Mouse (Mus musculus) CH12.LX (cell line): Measurements from ENCODE around the gene Arid5b. TPM values are rescaled to one million over a fixed set of nuclear protein-coding genes. Genes with fewer than 3 reads are reported as not detected.

Experiments
- DNase-seq: peaks from one replicate; pipeline ENCODE4 v3.0.0-alpha.2; 2013; ENCODE audit errors: extremely low read depth
- H3K27ac ChIP-seq: 2 replicates; pipeline ENCODE4 v1.5.1; 2012; ENCODE audit warnings: low read depth, mild to moderate bottlenecking, control low read depth, moderate library complexity; ENCODE audit not compliant: insufficient read depth
- H3K27me3 ChIP-seq: replicated peaks from 2 replicates; pipeline ENCODE3; 2012; ENCODE audit warnings: inconsistent platforms
- H3K36me3 ChIP-seq, 2 experiments: replicated peaks in 1 of 2; 2 replicates each; pipeline versions ENCODE3 to v1.6.1; 2012; ENCODE audit warnings: inconsistent platforms in 1 of 2, low read length in 1 of 2, mild to moderate bottlenecking in 1 of 2, mixed read lengths in 1 of 2, moderate library complexity in 1 of 2; ENCODE audit not compliant: control insufficient read depth in 1 of 2, insufficient read depth in 1 of 2
- H3K4me1 ChIP-seq, 2 experiments: 2 replicates each; pipeline ENCODE4 v1.6.1; 2012; ENCODE audit warnings: inconsistent platforms in 1 of 2, moderate library complexity in 1 of 2; ENCODE audit not compliant: insufficient read depth in 2 of 2, control insufficient read depth in 1 of 2
- H3K4me2 ChIP-seq: 2 replicates; pipeline ENCODE4 v1.6.1; 2012; ENCODE audit warnings: low read depth, mild to moderate bottlenecking, control low read depth; ENCODE audit not compliant: poor library complexity, insufficient read depth, severe bottlenecking
- H3K4me3 ChIP-seq, 3 experiments: fragments of 150-350 bp in 1 of 3; sonication (generic) in 1 of 3; replicated peaks in 1 of 3; 2 replicates each; pipeline versions ENCODE3 to v1.5.1; 2011 to 2012; ENCODE audit warnings: low read depth in 2 of 3, low read length in 2 of 3, mild to moderate bottlenecking in 2 of 3, moderate library complexity in 2 of 3, control low read depth in 1 of 3, improper control_type of control experiment in 1 of 3, inconsistent platforms in 1 of 3, mixed read lengths in 1 of 3; ENCODE audit not compliant: poor library complexity in 1 of 3
- H3K79me2 ChIP-seq: replicated peaks from 2 replicates; pipeline ENCODE4 v1.6.1; 2012; ENCODE audit warnings: mild to moderate bottlenecking, moderate library complexity; ENCODE audit not compliant: control insufficient read depth, poor library complexity, insufficient read depth, severe bottlenecking; ENCODE audit errors: extremely low read depth
- H3K9ac ChIP-seq: 2 replicates; pipeline ENCODE4 v1.6.1; 2012; ENCODE audit warnings: low read depth, mild to moderate bottlenecking, control low read depth, moderate library complexity; ENCODE audit not compliant: insufficient read depth
- H3K9me3 ChIP-seq: replicated peaks from 2 replicates; pipeline ENCODE3; 2012; ENCODE audit warnings: low read length, inconsistent platforms, mixed read lengths
- BHLHE40 ChIP-seq: IDR thresholded peaks from 2 replicates; pipeline ENCODE4 v1.6.1; 2011; ENCODE audit warnings: mild to moderate bottlenecking, low read depth, low read length, improper control_type of control experiment
- CHD1 ChIP-seq: IDR thresholded peaks from 2 replicates; pipeline ENCODE4 v1.6.1; 2012; ENCODE audit warnings: low read depth, low read length, improper control_type of control experiment, inconsistent platforms
- CHD2 ChIP-seq: IDR thresholded peaks from 2 replicates; pipeline ENCODE4 v1.6.1; 2011; ENCODE audit warnings: low read length, improper control_type of control experiment
- CTCF ChIP-seq, 2 experiments: IDR thresholded peaks in 1 of 2; conservative IDR thresholded peaks in 1 of 2; 2 replicates each; pipeline ENCODE4 v1.5.1; 2011 to 2012; ENCODE audit warnings: low read depth in 2 of 2, low read length in 2 of 2, improper control_type of control experiment in 1 of 2, inconsistent platforms in 1 of 2, mild to moderate bottlenecking in 1 of 2, moderate library complexity in 1 of 2
- ELF1 ChIP-seq: IDR thresholded peaks from 2 replicates; pipeline ENCODE4 v1.6.1; 2014; ENCODE audit warnings: low read depth, mild to moderate bottlenecking, inconsistent platforms, low read length, improper control_type of control experiment
- EP300 ChIP-seq: IDR thresholded peaks from 2 replicates; pipeline ENCODE4 v1.6.1; 2011; ENCODE audit warnings: low read length, improper control_type of control experiment
- ETS1 ChIP-seq: conservative IDR thresholded peaks from 2 replicates; pipeline ENCODE4 v1.6.1; 2012; ENCODE audit warnings: low read depth, mild to moderate bottlenecking, inconsistent platforms, low read length, improper control_type of control experiment, moderate library complexity
- HCFC1 ChIP-seq: IDR thresholded peaks from 2 replicates; pipeline ENCODE4 v1.6.1; 2012; ENCODE audit warnings: low read depth, mild to moderate bottlenecking, inconsistent platforms, low read length, improper control_type of control experiment
- IRF4 ChIP-seq: IDR thresholded peaks from 2 replicates; pipeline ENCODE4 v1.6.1; 2014; ENCODE audit warnings: low read depth, mild to moderate bottlenecking, inconsistent platforms, low read length, improper control_type of control experiment
- MAFK ChIP-seq: IDR thresholded peaks from 2 replicates; pipeline ENCODE4 v1.6.1; 2011; ENCODE audit warnings: low read length, improper control_type of control experiment; ENCODE audit not compliant: insufficient replicate concordance
- MAZ ChIP-seq: IDR thresholded peaks from 2 replicates; pipeline ENCODE4 v1.6.1; 2012; ENCODE audit warnings: low read depth, mild to moderate bottlenecking, inconsistent platforms, low read length, improper control_type of control experiment, moderate library complexity
- MYC ChIP-seq: IDR thresholded peaks from 2 replicates; pipeline ENCODE4 v1.6.1; 2011; ENCODE audit warnings: low read depth, mild to moderate bottlenecking, improper control_type of control experiment, low read length
- NELFE ChIP-seq: IDR thresholded peaks from 2 replicates; pipeline ENCODE4 v1.6.1; 2011; ENCODE audit warnings: low read depth, low read length, improper control_type of control experiment
- NRF1 ChIP-seq: IDR thresholded peaks from 2 replicates; pipeline ENCODE4 v1.6.1; 2014; ENCODE audit warnings: low read depth, mild to moderate bottlenecking, inconsistent platforms, low read length, improper control_type of control experiment, moderate library complexity
- PAX5 ChIP-seq: IDR thresholded peaks from 2 replicates; pipeline ENCODE4 v1.6.1; 2012; ENCODE audit warnings: low read length, inconsistent platforms, mixed read lengths
- POLR2A ChIP-seq: IDR thresholded peaks from 2 replicates; pipeline ENCODE4 v1.6.1; 2011; ENCODE audit warnings: low read depth, mild to moderate bottlenecking, improper control_type of control experiment, low read length
- RAD21 ChIP-seq: IDR thresholded peaks from 2 replicates; pipeline ENCODE4 v1.6.1; 2011; ENCODE audit warnings: low read depth, mild to moderate bottlenecking, low read length, improper control_type of control experiment, moderate library complexity
- RCOR1 ChIP-seq: conservative IDR thresholded peaks from 2 replicates; pipeline ENCODE4 v1.6.1; 2012; ENCODE audit warnings: low read depth, mild to moderate bottlenecking, inconsistent platforms, low read length, improper control_type of control experiment
- SIN3A ChIP-seq: IDR thresholded peaks from 2 replicates; pipeline ENCODE4 v1.6.1; 2012; ENCODE audit warnings: low read length, improper control_type of control experiment, inconsistent platforms
- TBP ChIP-seq: conservative IDR thresholded peaks from 2 replicates; pipeline ENCODE4 v1.6.1; 2011; ENCODE audit warnings: low read depth, low read length, improper control_type of control experiment
- TCF12 ChIP-seq: IDR thresholded peaks from 2 replicates; pipeline ENCODE4 v1.6.1; 2014; ENCODE audit warnings: low read depth, mild to moderate bottlenecking, inconsistent platforms, low read length, improper control_type of control experiment
- USF2 ChIP-seq: conservative IDR thresholded peaks from 2 replicates; pipeline ENCODE4 v1.6.1; 2011; ENCODE audit warnings: low read depth, low read length, improper control_type of control experiment
- ZC3H11A ChIP-seq: IDR thresholded peaks from 2 replicates; pipeline ENCODE4 v1.6.1; 2012; ENCODE audit warnings: low read depth, mild to moderate bottlenecking, inconsistent platforms, low read length, improper control_type of control experiment
- ZKSCAN1 ChIP-seq: IDR thresholded peaks from 2 replicates; pipeline ENCODE4 v1.6.1; 2012; ENCODE audit warnings: low read depth, inconsistent platforms, low read length, improper control_type of control experiment, borderline replicate concordance
- ZNF384 ChIP-seq: IDR thresholded peaks from 2 replicates; pipeline ENCODE4 v1.6.1; 2012; ENCODE audit warnings: low read depth, low read length, improper control_type of control experiment, inconsistent platforms
- dilution Hi-C: fragments of 300-500 bp; cut with MboI; formaldehyde crosslinking; loops from 2 replicates; pipeline ENCODE4 v1.14.3; 2020; ENCODE audit warnings: low sequenced_read_pairs; ENCODE audit not compliant: extremely low pct_unique_long_range_greater_than_20kb, extremely low pct_ligation_motif_present
- in situ Hi-C: fragments of 300-500 bp; cut with MboI; formaldehyde crosslinking; loops from 3 replicates; pipeline ENCODE4 v1.14.3; 2019; ENCODE audit warnings: low sequenced_read_pairs, low pct_ligation_motif_present, low pct_unique_long_range_greater_than_20kb, mixed read lengths
- polyA plus RNA-seq: library from polyadenylated mRNA; unstranded; fragments of >175 nt; gene quantifications from 2 replicates; pipeline ENCODE4 v1.2.1, GENCODE M21; 2012; ENCODE audit warnings: low read depth; ENCODE audit not compliant: insufficient read length
- total RNA-seq, 2 experiments: library from RNA; depleted of rRNA; stranded (reverse); fragments of 300-350 nt in 1 of 2; fragments of >200 nt in 1 of 2; gene quantifications; 2 replicates each; pipeline ENCODE4 v1.2.3; 2012 to 2014

The Arid5b gene
- total and polyA plus RNA-seq, 3 experiments: 1.1 to 2.6 (median 1.8) TPM

DNA sequence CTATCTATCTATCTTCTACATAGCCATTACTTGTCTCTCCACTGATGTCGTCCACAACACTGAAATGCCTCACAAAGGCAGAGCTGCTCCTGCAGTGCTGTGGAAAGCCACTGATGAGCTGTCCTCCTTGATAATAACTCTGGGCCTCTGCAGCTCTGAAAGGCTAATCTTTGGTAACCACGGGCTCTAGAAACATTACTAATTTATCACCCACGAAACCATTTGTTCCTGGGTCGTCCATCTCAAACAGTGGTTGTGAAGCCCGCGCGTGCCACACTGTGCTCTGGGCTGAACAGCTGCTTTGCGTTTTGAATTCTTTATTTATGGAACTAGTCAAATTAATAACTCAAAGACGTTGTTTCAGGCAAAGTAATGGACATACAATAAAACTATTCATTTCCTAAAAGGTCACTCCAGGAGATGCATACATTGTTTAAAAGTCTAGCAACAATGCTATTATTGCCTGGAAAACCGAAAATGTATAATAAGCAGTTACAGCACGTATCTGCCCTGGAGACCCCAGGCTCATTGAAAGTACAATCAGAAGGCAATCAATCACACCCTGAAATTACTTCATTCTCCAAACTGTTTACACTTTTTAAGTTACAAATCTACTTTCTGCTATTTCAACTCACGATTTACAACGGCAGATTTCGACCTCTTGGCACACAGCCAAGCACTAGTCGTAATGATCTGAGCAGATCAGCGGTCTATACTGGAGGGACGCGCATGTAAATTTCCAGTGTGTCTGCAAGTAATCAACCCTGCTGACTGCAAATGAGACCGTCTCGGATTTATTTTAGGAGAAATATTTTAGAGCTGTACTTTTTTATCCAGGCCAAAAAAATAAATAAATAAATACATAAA lies 70.5 kb downstream of the Arid5b start:
- Histone ChIP-seq H3K27ac (no peak overlapping the region), H3K36me3 (peaks cover 0 to 24% of the 10 kb centered on the region in 2 experiments), H3K9me3 (no peaks in the 10 kb centered on the region), H3K27me3 (no peaks in the 10 kb centered on the region), H3K4me1 (peaks cover 8 to 9% of the 10 kb centered on the region in 2 experiments; a peak in 2 of 4 replicates), H3K4me2 (no peak overlapping the region), H3K4me3 (no peak overlapping the region), H3K79me2 (no peaks in the 10 kb centered on the region), H3K9ac (no peak overlapping the region)
- DNase-seq: no peak
- dilution Hi-C loops (no loop called here), in situ Hi-C loops (no loop called here)
- TF ChIP-seq PAX5 (no peak), USF2 (no peak), TBP (no peak), ZKSCAN1 (no peak), POLR2A (no peak), CHD2 (no peak), ETS1 (no peak), MAZ (no peak), IRF4 (no peak)

DNA sequence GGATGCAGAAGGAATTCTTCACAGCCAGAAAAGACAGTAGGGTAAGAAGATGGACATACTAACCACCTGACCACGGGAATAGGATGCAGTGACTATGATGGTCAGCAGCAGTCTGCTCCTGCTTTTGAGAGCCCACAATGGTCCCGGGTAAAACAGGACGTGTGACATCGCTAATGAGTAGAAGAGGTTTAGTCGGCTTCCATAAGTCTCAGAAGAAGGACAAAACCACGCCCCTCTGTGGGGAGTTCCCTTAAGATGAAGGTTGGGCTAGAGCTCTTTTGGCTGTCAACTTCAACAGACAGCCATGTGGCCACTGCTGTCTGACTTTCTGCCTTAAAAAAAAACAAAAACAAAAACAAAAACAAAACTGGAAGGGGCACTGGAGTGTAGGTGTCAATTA lies 74.1 kb downstream of the Arid5b start:
- no peak overlapping the region for H3K27ac ChIP-seq
- dilution Hi-C loops: no loop called here
- H3K27me3 ChIP-seq: no peaks in the 10 kb centered on the region

More for the DNA sequence above, 74.1 kb downstream of the Arid5b start:
- Histone ChIP-seq H3K9ac (no peak overlapping the region), H3K79me2 (no peaks in the 10 kb centered on the region), H3K4me2 (no peak overlapping the region), H3K9me3 (no peaks in the 10 kb centered on the region), H3K4me1 (peaks cover 8 to 9% of the 10 kb centered on the region in 2 experiments; a peak in 2 of 4 replicates), H3K4me3 (no peak overlapping the region), H3K36me3 (peaks cover 3 to 39% of the 10 kb centered on the region in 2 experiments)
- in situ Hi-C loops: no loop called here
- no peak for DNase-seq
- no peak for TF ChIP-seq EP300
- TF ChIP-seq ZC3H11A: no peak
- TF ChIP-seq ZNF384: no peak
- TF ChIP-seq BHLHE40: no peak
- no peak for TF ChIP-seq NELFE
- TF ChIP-seq CHD2: no peak
- TF ChIP-seq TCF12: no peak
- TF ChIP-seq NRF1: no peak
- TF ChIP-seq RCOR1: no peak
- TF ChIP-seq HCFC1: no peak
- TF ChIP-seq CTCF (conservative IDR thresholded peaks at IDR 0.05 in 1 of 2, IDR thresholded peaks at IDR 0.05 in 1 of 2; ENCODE audit: low read depth in 2 of 2, low read length in 2 of 2): no peak
- no peak for TF ChIP-seq CHD1
- no peak for TF ChIP-seq ELF1
- no peak for TF ChIP-seq MAFK
- TF ChIP-seq POLR2A: no peak
- TF ChIP-seq RAD21: no peak
- TF ChIP-seq SIN3A: no peak
- TF ChIP-seq PAX5: no peak
- TF ChIP-seq MYC: no peak
